Mouse (Mus musculus): Measurements from ENCODE around the gene Phldb1.

GRCm38 (mm10) chr9:44719632-44720357 is 15.2 kb downstream of the Phldb1 start:
- TF ChIP-seq CTCF (conservative IDR thresholded peaks at IDR 0.05; ENCODE audit: insufficient read depth, insufficient read length, low read depth, low read length) (no peak), POLR2A (IDR thresholded peaks at IDR 0.05; ENCODE audit: low read depth, low read length) (no peak)

Data from kidney, adult 2 months (tissue).